Mouse (Mus musculus): ENCODE measurements around the gene Asb4.

DNA sequence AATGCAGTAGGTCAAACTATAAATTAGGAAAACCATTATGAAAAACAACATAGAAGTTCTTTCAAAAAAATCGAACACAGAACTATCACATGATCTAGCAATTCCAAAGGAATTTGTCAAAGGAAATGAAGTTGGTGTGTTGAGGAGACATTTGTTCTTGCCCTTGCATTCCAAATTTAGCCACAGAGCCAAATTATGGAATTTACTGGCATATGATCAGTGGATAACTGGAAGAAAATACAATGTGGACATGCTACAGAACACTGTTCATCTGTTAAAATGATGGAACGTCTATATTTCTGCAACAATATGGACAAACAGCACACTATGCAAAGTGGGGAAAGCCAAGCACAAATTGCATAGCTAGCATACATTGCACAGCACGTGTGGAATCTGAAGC is 72.7 kb downstream of the Asb4 start:
- no peak for TF ChIP-seq CTCF (IDR thresholded peaks at IDR 0.05; ENCODE audit: low read depth, low read length)
- no peak for TF ChIP-seq POLR2A (IDR thresholded peaks at IDR 0.05; ENCODE audit: borderline replicate concordance, low read depth, low read length)
